Comparison of ENCODE assay signal across 22 mouse cellular contexts in genomic region chr16:43402888-43403287, GRCm38 (mm10).
DNase-seq lines count a peak whose midpoint lies in the region; ATAC-seq and TF ChIP-seq lines count a peak whose summit lies in the region.
"Had no signal": no experiment of that assay in that cellular context is flagged by ENCODE, and none has a peak within 500 bp of the region (broad histone marks: within the 10 kb centered on the region; RNA-seq: fewer than 3 reads in every experiment).

No protein-coding gene starts in this region.

- in situ Hi-C loops in CH12.LX (cut with MboI; ENCODE audit: low pct_ligation_motif_present, low pct_unique_long_range_greater_than_20kb, low sequenced_read_pairs): no loop called here

- H3K79me2 ChIP-seq in heart, adult 2 months (replicated peaks; ENCODE audit: control insufficient read depth, insufficient read depth, low read length): peaks cover 4% of the 10 kb centered on the region
- peaks cover 20% of the 10 kb centered on the region for H3K79me2 ChIP-seq in CH12.LX (replicated peaks; ENCODE audit: control insufficient read depth, extremely low read depth, insufficient read depth, poor library complexity, severe bottlenecking)

- H3K9ac ChIP-seq in heart, adult 2 months (ENCODE audit: low read depth, low read length): no peak overlapping the region
- H3K9ac ChIP-seq in lung, embryonic 16.5 days (ENCODE audit: low read length): no peak overlapping the region
- H3K9ac ChIP-seq in CH12.LX (ENCODE audit: insufficient read depth, low read depth): peak overlapping the region; percentile 60
- no peak overlapping the region for H3K9ac ChIP-seq in hindbrain, postnatal 0 days (replicated peaks; ENCODE audit: low read length)
- H3K9ac ChIP-seq: forebrain, embryonic 13.5 days; forebrain, postnatal 0 days; hindbrain, embryonic 13.5 days had no signal

- TF ChIP-seq RAD21 in CH12.LX (IDR thresholded peaks at IDR 0.05; ENCODE audit: low read depth, low read length): no peak

- no peak overlapping the region for H3K4me2 ChIP-seq in lung, embryonic 16.5 days (ENCODE audit: low read depth, low read length)
- 0 out of 2 replicates have a peak overlapping the region, but pooled peaks have one; percentile 66 for H3K4me2 ChIP-seq in CH12.LX (ENCODE audit: insufficient read depth, low read depth, poor library complexity, severe bottlenecking)
- no peak overlapping the region for H3K4me2 ChIP-seq in hindbrain, postnatal 0 days (ENCODE audit: low read depth, low read length)
- H3K4me2 ChIP-seq: forebrain, embryonic 13.5 days; hindbrain, embryonic 13.5 days had no signal

- no peak overlapping the region for H3K4me3 ChIP-seq in heart, adult 2 months
- no peak overlapping the region for H3K4me3 ChIP-seq in lung, embryonic 16.5 days (ENCODE audit: low read length)
- no peak overlapping the region for H3K4me3 ChIP-seq in CH12.LX (replicated peaks in 1 of 3; ENCODE audit: low read depth in 2 of 3, low read length in 2 of 3, poor library complexity in 1 of 3)
- no peak overlapping the region for H3K4me3 ChIP-seq in hindbrain, postnatal 0 days (ENCODE audit: low read length)
- H3K4me3 ChIP-seq: embryonic facial prominence, embryonic 10.5 days; forebrain, embryonic 13.5 days; heart, embryonic 10.5 days; hindbrain, embryonic 13.5 days had no signal

- peaks cover 21% of the 10 kb centered on the region for H3K4me1 ChIP-seq in heart, adult 2 months (ENCODE audit: control insufficient read depth, insufficient read depth, low read length)
- H3K4me1 ChIP-seq in lung, embryonic 16.5 days (replicated peaks; ENCODE audit: control insufficient read depth, insufficient read depth, low read length): 0 out of 2 replicates have a peak, but pooled peaks cover 3% of the 10 kb centered on the region
- H3K4me1 ChIP-seq in CH12.LX (ENCODE audit: control insufficient read depth in 1 of 2, insufficient read depth in 2 of 2): peaks cover 18 to 56% of the 10 kb centered on the region in 2 experiments
- H3K4me1 ChIP-seq in hindbrain, postnatal 0 days (ENCODE audit: insufficient read depth, low read length): no peaks in the 10 kb centered on the region

- no peak for TF ChIP-seq EP300 in heart, adult 2 months (IDR thresholded peaks at IDR 0.05; ENCODE audit: insufficient read depth, low read depth, low read length)
- no peak for TF ChIP-seq EP300 in CH12.LX (IDR thresholded peaks at IDR 0.05; ENCODE audit: low read length)

- peak overlapping the region; percentile 15 for H3K27ac ChIP-seq in heart, adult 2 months
- H3K27ac ChIP-seq in lung, embryonic 16.5 days (ENCODE audit: low read length): no peak overlapping the region
- H3K27ac ChIP-seq in CH12.LX (ENCODE audit: insufficient read depth, low read depth): peak overlapping the region; percentile 83; the same call in 1 of the 2 replicates
- no peak overlapping the region for H3K27ac ChIP-seq in hindbrain, postnatal 0 days
- H3K27ac ChIP-seq: embryonic facial prominence, embryonic 10.5 days; forebrain, embryonic 13.5 days; heart, embryonic 10.5 days; hindbrain, embryonic 13.5 days had no signal

- no peak for TF ChIP-seq CTCF in heart, adult 2 months (IDR thresholded peaks at IDR 0.05)
- no peak for TF ChIP-seq CTCF in CH12.LX (conservative IDR thresholded peaks at IDR 0.05 in 1 of 2, IDR thresholded peaks at IDR 0.05 in 1 of 2; ENCODE audit: low read depth in 2 of 2, low read length in 2 of 2)
- no peak for TF ChIP-seq CTCF in hindbrain, postnatal 0 days (IDR thresholded peaks at IDR 0.05; ENCODE audit: low read depth)

- peaks cover 21% of the 10 kb centered on the region for H3K36me3 ChIP-seq in heart, adult 2 months (ENCODE audit: control insufficient read depth, insufficient read depth, low read length)
- H3K36me3 ChIP-seq in lung, embryonic 16.5 days (ENCODE audit: control insufficient read depth, insufficient read depth, low read length): no peaks in the 10 kb centered on the region
- peaks cover 0 to 2% of the 10 kb centered on the region in 2 experiments for H3K36me3 ChIP-seq in CH12.LX (replicated peaks in 1 of 2; ENCODE audit: control insufficient read depth in 1 of 2, insufficient read depth in 1 of 2, low read length in 1 of 2)
- H3K36me3 ChIP-seq in hindbrain, postnatal 0 days (ENCODE audit: insufficient read depth, low read length): no peaks in the 10 kb centered on the region
- H3K36me3 ChIP-seq: embryonic facial prominence, embryonic 10.5 days; heart, embryonic 10.5 days; hindbrain, embryonic 13.5 days had no signal

- dilution Hi-C loops in CH12.LX (cut with MboI; ENCODE audit: extremely low pct_ligation_motif_present, extremely low pct_unique_long_range_greater_than_20kb, low sequenced_read_pairs): no loop called here

- 28% methylated on average over 4 of the region's 4 CpGs for WGBS in heart, adult 2 months
- 39% methylated on average over 4 of the region's 4 CpGs for WGBS in lung, embryonic 16.5 days
- 76% methylated on average over 4 of the region's 4 CpGs for WGBS in hindbrain, postnatal 0 days

- intact Hi-C loops in heart, adult 2 months (cut with DNase I): no loop called here
- intact Hi-C loops in heart, postnatal 25 days (cut with DNase I): no loop called here

- DNase-seq in heart, adult 2 months: no peak
- DNase-seq in heart, postnatal 25 days (ENCODE audit: low spot score): no peak
- DNase-seq in kidney, postnatal 10 days: peak; percentile 29
- DNase-seq in kidney, adult 18-20 months: no peak
- DNase-seq in lung, postnatal 14 days: no peak
- DNase-seq in CH12.LX (ENCODE audit: extremely low read depth): no peak
- no peak for DNase-seq in hindbrain, postnatal 0 days (ENCODE audit: low spot score)
- DNase-seq: adrenal gland, adult 2 months; adrenal gland, postnatal 25 days; cerebellum, adult 2 months; cerebellum, postnatal 10 days; forebrain, postnatal 0 days; gastrocnemius, postnatal 36 days; heart, adult 11 months; heart, postnatal 10 days had no signal

- H3K27me3 ChIP-seq in heart, adult 2 months (ENCODE audit: control insufficient read depth, insufficient read depth, low read length): no peaks in the 10 kb centered on the region
- no peaks in the 10 kb centered on the region for H3K27me3 ChIP-seq in lung, embryonic 16.5 days (ENCODE audit: control insufficient read depth, insufficient read depth, low read depth, low read length)
- no peaks in the 10 kb centered on the region for H3K27me3 ChIP-seq in CH12.LX (replicated peaks)
- no peaks in the 10 kb centered on the region for H3K27me3 ChIP-seq in hindbrain, postnatal 0 days (ENCODE audit: insufficient read depth, low read length)
- H3K27me3 ChIP-seq: forebrain, embryonic 13.5 days; hindbrain, embryonic 13.5 days; Patski had no signal

- ATAC-seq in lung, embryonic 16.5 days (ENCODE audit: low read depth): peak; percentile 41; the same call in 1 of the 2 replicates
- no peak for ATAC-seq in hindbrain, postnatal 0 days
- ATAC-seq: activated CD4-positive, CD25-positive, alpha-beta regulatory T cell, adult 4 months; forebrain, embryonic 13.5 days; forebrain, postnatal 0 days; Patski had no signal

- TF ChIP-seq POLR2A in heart, adult 2 months (IDR thresholded peaks at IDR 0.05; ENCODE audit: insufficient read depth, low read depth, low read length): no peak
- no peak for TF ChIP-seq POLR2A in CH12.LX (IDR thresholded peaks at IDR 0.05; ENCODE audit: low read depth, low read length)

- H3K9me3 ChIP-seq in lung, embryonic 16.5 days (ENCODE audit: control insufficient read depth, low read length): no peaks in the 10 kb centered on the region
- H3K9me3 ChIP-seq in CH12.LX (replicated peaks; ENCODE audit: low read length): no peaks in the 10 kb centered on the region
- H3K9me3 ChIP-seq in hindbrain, postnatal 0 days (ENCODE audit: low read length): no peaks in the 10 kb centered on the region
- H3K9me3 ChIP-seq: embryonic facial prominence, embryonic 10.5 days; forebrain, embryonic 13.5 days; heart, embryonic 10.5 days; hindbrain, embryonic 13.5 days had no signal

TF ChIP-seq in CH12.LX, 34 proteins besides CTCF, POLR2A, EP300 and RAD21:
- TF ChIP-seq JUND (conservative IDR thresholded peaks at IDR 0.05; ENCODE audit: low read depth, low read length) (no peak), SIN3A (IDR thresholded peaks at IDR 0.05; ENCODE audit: low read length) (no peak), IRF4 (IDR thresholded peaks at IDR 0.05; ENCODE audit: low read depth, low read length) (no peak), ZC3H11A (IDR thresholded peaks at IDR 0.05; ENCODE audit: low read depth, low read length) (no peak), ETS1 (conservative IDR thresholded peaks at IDR 0.05; ENCODE audit: low read depth, low read length) (no peak), MAZ (IDR thresholded peaks at IDR 0.05; ENCODE audit: low read depth, low read length) (no peak), MYC (IDR thresholded peaks at IDR 0.05; ENCODE audit: low read depth, low read length) (no peak), E2F4 (IDR thresholded peaks at IDR 0.05; ENCODE audit: insufficient replicate concordance, low read depth, low read length) (no peak), MAX (IDR thresholded peaks at IDR 0.05; ENCODE audit: low read length) (no peak), ELF1 (IDR thresholded peaks at IDR 0.05; ENCODE audit: low read depth, low read length) (no peak), NELFE (IDR thresholded peaks at IDR 0.05; ENCODE audit: low read depth, low read length) (no peak), KAT2A (IDR thresholded peaks at IDR 0.05; ENCODE audit: insufficient replicate concordance, low read length) (no peak), CHD1 (IDR thresholded peaks at IDR 0.05; ENCODE audit: low read depth, low read length) (no peak), MAFK (IDR thresholded peaks at IDR 0.05; ENCODE audit: insufficient replicate concordance, low read length) (no peak), HCFC1 (IDR thresholded peaks at IDR 0.05; ENCODE audit: low read depth, low read length) (no peak)

Comparison
In these comparisons a context has a peak if more than half of its experiments do, and no peak if none do; other contexts are left out.
1. H3K27ac ChIP-seq: peak in heart, adult 2 months (single experiment) and CH12.LX (single experiment); none in lung, embryonic 16.5 days (single experiment) and hindbrain, postnatal 0 days (single experiment).